Mouse (Mus musculus) CH12.LX (cell line): ENCODE measurements at regions not wholly inside any gene's neighbourhood (a gene's known extent, or its start where the extent isn't known, plus 50 kb on each side); places are given as distances from the start of the nearest gene placed in this dataset.

ENCODE experiments used
- CTCF ChIP-seq, 2 experiments: IDR thresholded peaks in 1 of 2; conservative IDR thresholded peaks in 1 of 2; 2 replicates each; pipeline ENCODE4 v1.5.1; 2011 to 2012; ENCODE audit warnings: low read depth in 2 of 2, low read length in 2 of 2, improper control_type of control experiment in 1 of 2, inconsistent platforms in 1 of 2, mild to moderate bottlenecking in 1 of 2, moderate library complexity in 1 of 2
- JUN ChIP-seq: IDR thresholded peaks from 2 replicates; pipeline ENCODE4 v1.6.1; 2011; ENCODE audit warnings: low read depth, mild to moderate bottlenecking, low read length, improper control_type of control experiment, moderate library complexity; ENCODE audit not compliant: insufficient read depth
- MAX ChIP-seq: IDR thresholded peaks from 2 replicates; pipeline ENCODE4 v1.6.1; 2011; ENCODE audit warnings: low read length, improper control_type of control experiment
- ZMIZ1 ChIP-seq: IDR thresholded peaks from 2 replicates; pipeline ENCODE4 v1.6.1; 2012; ENCODE audit warnings: low read depth, mild to moderate bottlenecking, inconsistent platforms, low read length, improper control_type of control experiment

DNA sequence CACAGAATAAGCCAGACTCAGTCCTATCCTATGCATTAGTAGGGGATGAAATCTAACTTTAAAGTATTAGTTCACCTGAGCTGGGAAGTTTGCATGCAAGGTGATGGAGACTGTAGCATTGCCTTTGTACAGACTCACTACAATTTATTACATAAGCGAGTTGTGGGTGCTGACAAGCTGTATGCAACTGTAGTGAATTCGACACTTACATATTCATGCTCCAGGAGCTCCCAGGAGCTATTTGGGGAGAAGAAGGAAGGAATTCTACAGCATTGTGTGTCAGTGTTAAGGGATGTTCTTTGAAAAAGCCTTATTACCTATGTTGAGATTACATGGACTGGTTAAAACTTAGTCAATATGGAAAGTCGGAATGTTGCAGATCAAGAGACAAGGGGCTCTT is 90.6 kb upstream of the Atxn1 start:
- no peak for TF ChIP-seq CTCF (conservative IDR thresholded peaks at IDR 0.05 in 1 of 2, IDR thresholded peaks at IDR 0.05 in 1 of 2; ENCODE audit: low read depth in 2 of 2, low read length in 2 of 2)
- TF ChIP-seq JUN = no peak
- TF ChIP-seq ZMIZ1 = no peak
- TF ChIP-seq MAX = no peak
